Mouse (Mus musculus) liver, postnatal 0 days (tissue): ENCODE data around the gene Utp11.

Experiments used
- CTCF ChIP-seq: sonication (generic); IDR thresholded peaks from 2 replicates; pipeline ENCODE4 v1.5.1; 2016; ENCODE audit warnings: antibody characterized with exemption, low read depth
- EP300 ChIP-seq: IDR thresholded peaks from 2 replicates; pipeline ENCODE4 v1.6.1; 2016; ENCODE audit warnings: antibody characterized with exemption, low read depth, mild to moderate bottlenecking

- TF ChIP-seq CTCF = peak; percentile 31
- TF ChIP-seq EP300 = no peak
Observed at GRCm38 (mm10) chr4:124738013-124738412, 44.6 kb upstream of the Utp11 start.
